Mouse (Mus musculus): ENCODE results near the gene Tymp. TPM values are rescaled to one million over a fixed set of nuclear protein-coding genes. Genes with fewer than 3 reads are reported as not detected.

Tymp gene
- total RNA-seq, 2 experiments from 2014 or later: 0.33 to 0.56 TPM

GRCm38 (mm10) chr15:89334271-89334670, 42.6 kb downstream of the Tymp start, which contains the start of gene Miox:
Gene Miox, plus strand, starts transcription at chr15:89334398.
- no peak for DNase-seq

- no peak for DNase-seq
Measured at GRCm38 (mm10) chr15:89326441-89326840, 50.4 kb downstream of the Tymp start.

- DNase-seq: no peak
Measured at GRCm38 (mm10) chr15:89323656-89324055, 53.2 kb downstream of the Tymp start.

GRCm38 (mm10) chr15:89322670-89323522, 53.9 kb downstream of the Tymp start, which contains the start of gene Adm2:
Gene Adm2, plus strand, starts transcription at chr15:89322720.
- DNase-seq: no peak

Other genes starting within 250 kb of the Tymp start
- 10 to 100 TPM in 1 of 2 experiments, 1 to 10 TPM in 1; 9.9 to 14.3 TPM for gene Hdac10, start 248.3 kb downstream of the Tymp start, total RNA-seq (2021)
- gene Mapk12, start 236.3 kb downstream of the Tymp start, total RNA-seq (2021): 10 to 100 TPM in 1 of 2 experiments, 1 to 10 TPM in 1; 8.8 to 10.6 TPM
- gene Mapk11, start 227.4 kb downstream of the Tymp start, total RNA-seq (2021): 1 to 10 TPM; 2.5 to 3.7 TPM
- gene Plxnb2, start 196.3 kb downstream of the Tymp start, total RNA-seq (2021): 100 to 1,000 TPM; 110 to 130 TPM
- gene Dennd6b, start 180.5 kb downstream of the Tymp start, total RNA-seq (2021): 1 to 10 TPM; 4.9 to 5.2 TPM
- 10 to 100 TPM; 39.6 to 49.0 TPM for gene Ppp6r2, start 165.5 kb downstream of the Tymp start, total RNA-seq (2021)
- 10 to 100 TPM; 76.7 to 88.9 TPM for gene Sbf1, start 61.7 kb downstream of the Tymp start, total RNA-seq (2021)
- not detected for gene Adm2, start 54.3 kb downstream of the Tymp start, total RNA-seq (2021)
- gene Miox, start 42.6 kb downstream of the Tymp start, total RNA-seq (2021): not detected
- gene Lmf2, start 21.4 kb downstream of the Tymp start, total RNA-seq (2021): 10 to 100 TPM; 36.8 to 38.2 TPM
- gene Ncaph2, start 21.3 kb downstream of the Tymp start, total RNA-seq (2021): 10 to 100 TPM; 83.1 to 87.5 TPM
- 10 to 100 TPM; 29.7 to 32.4 TPM for gene Sco2, start 3.2 kb downstream of the Tymp start, total RNA-seq (2021)
- gene Odf3b, start 2.2 kb upstream of the Tymp start, total RNA-seq (2021): not detected
- gene Klhdc7b, start 7.9 kb upstream of the Tymp start, total RNA-seq (2021): not detected
- gene Syce3, start 33.5 kb upstream of the Tymp start, total RNA-seq (2021): not detected
- gene Cpt1b, start 48.8 kb upstream of the Tymp start, total RNA-seq (2021): 100 to 1,000 TPM in 1 of 2 experiments, 10 to 100 TPM in 1; 84.6 to 143 TPM
- 1 to 10 TPM; 1.3 to 1.4 TPM for gene C730034F03Rik, start 52.5 kb upstream of the Tymp start, total RNA-seq (2021)
- 1 to 10 TPM in 1 of 2 experiments, not detected in 1; 1.4 TPM for gene Gm44502, start 52.7 kb upstream of the Tymp start, total RNA-seq (2021)
- gene Chkb, start 52.9 kb upstream of the Tymp start, total RNA-seq (2021): 10 to 100 TPM; 57.8 to 63.2 TPM
- gene Mapk8ip2, start 76.9 kb upstream of the Tymp start, total RNA-seq (2021): 1 to 10 TPM; 6.6 to 8.5 TPM
- gene Arsa, start 100.4 kb upstream of the Tymp start, total RNA-seq (2021): 10 to 100 TPM; 20.7 to 22.4 TPM
- gene Shank3, start 122.6 kb upstream of the Tymp start, total RNA-seq (2021): 10 to 100 TPM; 30.7 to 51.0 TPM
- not detected for gene Acr, start 191.3 kb upstream of the Tymp start, total RNA-seq (2021)
- 10 to 100 TPM in 1 of 2 experiments, 1 to 10 TPM in 1; 8.4 to 10.9 TPM for gene Rabl2, start 214.9 kb upstream of the Tymp start, total RNA-seq (2021)